Mouse (Mus musculus): ENCODE results near the gene Mapk12. TPM values are rescaled to one million over a fixed set of nuclear protein-coding genes. Genes with fewer than 3 reads are reported as not detected.
A peak's percentile ranks its signal among the peaks of the same experiment; 100 is the strongest.

The Mapk12 gene
- polyA plus RNA-seq, 1 experiment from 2014 or later = 20.7 TPM

DNA sequence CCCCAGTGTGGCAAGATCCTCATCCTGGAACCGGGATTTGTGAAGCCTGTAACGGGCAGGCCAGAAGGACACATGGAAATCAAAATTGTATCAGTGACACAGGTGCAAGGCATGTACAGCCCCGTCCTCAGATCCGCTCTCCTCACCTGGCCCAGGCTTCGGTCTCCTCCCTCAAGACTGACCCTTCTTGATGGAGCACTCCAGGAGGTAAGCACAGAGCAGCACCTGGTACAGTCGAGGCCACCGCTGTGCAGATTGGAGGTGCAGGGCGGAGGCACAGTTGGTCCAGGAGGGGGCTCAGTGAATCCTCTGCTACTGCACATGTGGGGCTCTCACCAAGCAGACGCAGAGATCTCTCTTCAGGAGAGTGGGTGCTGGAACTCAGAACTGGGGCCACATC, 15.2 kb downstream of the Mapk12 start:
- no peak overlapping the region for H3K4me3 ChIP-seq (ENCODE audit: low read depth, low read length)
- peaks cover 30% of the 10 kb centered on the region for H3K4me1 ChIP-seq (ENCODE audit: control insufficient read depth, insufficient read depth, low read length)
- H3K4me2 ChIP-seq = no peak overlapping the region
- no peak for ATAC-seq (replicated peaks; ENCODE audit: insufficient number of reproducible peaks, low FRiP score, low TSS enrichment)
- no peak overlapping the region for H3K9ac ChIP-seq (ENCODE audit: low read depth, low read length)
- no peak overlapping the region for H3K27ac ChIP-seq (ENCODE audit: low read depth, low read length)
- no peaks in the 10 kb centered on the region for H3K27me3 ChIP-seq (ENCODE audit: control insufficient read depth, insufficient read depth, low read length)
- 86% methylated on average over 9 of the region's 9 CpGs for WGBS (ENCODE audit: insufficient replicate concordance)
- H3K9me3 ChIP-seq (replicated peaks; ENCODE audit: control insufficient read depth, low read length) = no peaks in the 10 kb centered on the region
- H3K36me3 ChIP-seq (ENCODE audit: control insufficient read depth, insufficient read depth, low read length) = peaks cover 2% of the 10 kb centered on the region; the same call in 1 of the 2 replicates

GRCm38 (mm10) chr15:89124312-89124711, 16.2 kb downstream of the Mapk12 start:
- H3K36me3 ChIP-seq (ENCODE audit: control insufficient read depth, insufficient read depth, low read length) = 0 out of 2 replicates have a peak, but pooled peaks cover 2% of the 10 kb centered on the region
- WGBS (ENCODE audit: insufficient replicate concordance) = 90% methylated on average over 3 of the region's 3 CpGs
- no peak overlapping the region for H3K27ac ChIP-seq (ENCODE audit: low read depth, low read length)
- no peak overlapping the region for H3K4me2 ChIP-seq
- no peak overlapping the region for H3K9ac ChIP-seq (ENCODE audit: low read depth, low read length)
- H3K27me3 ChIP-seq (ENCODE audit: control insufficient read depth, insufficient read depth, low read length) = no peaks in the 10 kb centered on the region
- ATAC-seq (replicated peaks; ENCODE audit: insufficient number of reproducible peaks, low FRiP score, low TSS enrichment) = no peak
- H3K4me1 ChIP-seq (ENCODE audit: control insufficient read depth, insufficient read depth, low read length) = peaks cover 34% of the 10 kb centered on the region
- H3K9me3 ChIP-seq (replicated peaks; ENCODE audit: control insufficient read depth, low read length) = no peaks in the 10 kb centered on the region
- H3K4me3 ChIP-seq (ENCODE audit: low read depth, low read length) = no peak overlapping the region

GRCm38 (mm10) chr15:89123595-89123994, 16.9 kb downstream of the Mapk12 start:
- WGBS (ENCODE audit: insufficient replicate concordance) = 33% methylated on average over 11 of the region's 11 CpGs

DNA sequence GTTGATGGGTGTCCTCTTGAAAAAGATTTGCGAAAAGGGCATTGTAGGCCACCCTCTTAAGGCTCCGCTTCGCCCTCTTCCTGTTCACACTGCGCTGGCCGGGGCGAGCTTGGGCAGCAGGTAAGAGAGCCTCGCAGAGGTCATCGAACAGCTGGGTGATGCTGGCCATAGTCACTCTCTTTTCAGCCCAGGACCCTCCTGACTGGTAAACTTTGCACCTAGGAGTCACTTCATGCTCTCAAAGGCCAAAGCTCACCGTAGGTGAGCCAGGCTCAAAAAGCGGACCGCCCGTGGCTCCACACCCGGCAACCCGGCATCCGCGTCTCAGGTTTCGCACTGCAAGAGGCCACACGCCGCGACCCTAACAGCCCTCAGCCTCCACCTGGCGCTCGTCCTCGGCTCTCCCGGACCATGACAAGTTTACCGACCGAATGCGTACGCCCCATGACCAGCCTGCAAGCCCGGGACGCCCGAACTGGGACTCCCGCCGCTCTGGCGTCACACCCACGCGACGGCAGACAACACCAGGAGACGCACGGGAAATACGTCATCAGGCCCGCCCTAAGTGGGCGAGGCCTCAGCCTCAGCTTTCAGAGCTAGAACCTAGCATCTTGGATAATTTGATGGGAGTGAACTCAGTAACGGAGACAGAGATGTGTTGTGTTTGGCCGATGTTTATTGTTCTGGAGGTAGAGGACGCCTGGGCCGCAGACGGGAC, 17.7 kb downstream of the Mapk12 start, which contains the start of gene Tubgcp6:
TSS of gene Tubgcp6 (minus strand) at position 464 of the 718 bp plus-strand sequence.
- peak within 1 kb of the TSS; percentile 90 for H3K9ac ChIP-seq (ENCODE audit: low read depth, low read length)
- WGBS (ENCODE audit: insufficient replicate concordance) = under 1% methylated on average over 47 of the region's 47 CpGs

More at GRCm38 (mm10) chr15:89123595-89123994, 16.9 kb downstream of the Mapk12 start:
- Histone ChIP-seq H3K36me3 (ENCODE audit: control insufficient read depth, insufficient read depth, low read length) (0 out of 2 replicates have a peak, but pooled peaks cover 2% of the 10 kb centered on the region), H3K9me3 (replicated peaks; ENCODE audit: control insufficient read depth, low read length) (no peaks in the 10 kb centered on the region), H3K4me1 (ENCODE audit: control insufficient read depth, insufficient read depth, low read length) (peaks cover 31% of the 10 kb centered on the region), H3K4me3 (ENCODE audit: low read depth, low read length) (peak overlapping the region; percentile 95), H3K4me2 (peak overlapping the region; percentile 71), H3K9ac (ENCODE audit: low read depth, low read length) (peak overlapping the region; percentile 90), H3K27ac (ENCODE audit: low read depth, low read length) (peak overlapping the region; percentile 73), H3K27me3 (ENCODE audit: control insufficient read depth, insufficient read depth, low read length) (no peaks in the 10 kb centered on the region)
- no peak for ATAC-seq (replicated peaks; ENCODE audit: insufficient number of reproducible peaks, low FRiP score, low TSS enrichment)

DNA sequence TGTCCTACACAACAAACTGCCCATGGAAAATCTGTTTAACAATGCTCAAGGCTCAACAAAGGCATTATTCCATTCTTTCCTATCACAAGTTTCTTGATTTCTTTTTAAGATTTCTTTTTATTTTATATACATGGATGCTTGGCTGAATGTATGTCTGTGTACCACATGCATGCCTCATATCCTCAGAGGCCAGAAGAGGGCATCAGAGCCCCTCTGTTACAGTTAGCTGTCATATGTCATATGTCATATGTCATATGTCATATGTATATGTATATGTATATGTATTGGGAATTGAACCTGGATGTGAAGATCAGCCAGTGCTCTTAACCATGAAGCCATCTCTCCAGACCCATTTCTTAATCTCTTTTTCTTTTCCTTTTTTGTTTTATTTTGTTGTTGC, 22.5 kb downstream of the Mapk12 start:
- no peaks in the 10 kb centered on the region for H3K9me3 ChIP-seq (replicated peaks; ENCODE audit: control insufficient read depth, low read length)
- H3K4me1 ChIP-seq (ENCODE audit: control insufficient read depth, insufficient read depth, low read length) = peaks cover 20% of the 10 kb centered on the region
- no peak overlapping the region for H3K27ac ChIP-seq (ENCODE audit: low read depth, low read length)
- no peak overlapping the region for H3K4me2 ChIP-seq
- no peak for ATAC-seq (replicated peaks; ENCODE audit: insufficient number of reproducible peaks, low FRiP score, low TSS enrichment)
- peaks cover 13% of the 10 kb centered on the region for H3K36me3 ChIP-seq (ENCODE audit: control insufficient read depth, insufficient read depth, low read length)
- no peaks in the 10 kb centered on the region for H3K27me3 ChIP-seq (ENCODE audit: control insufficient read depth, insufficient read depth, low read length)
- no peak overlapping the region for H3K4me3 ChIP-seq (ENCODE audit: low read depth, low read length)
- no peak overlapping the region for H3K9ac ChIP-seq (ENCODE audit: low read depth, low read length)

More for the DNA sequence above, 17.7 kb downstream of the Mapk12 start, which contains the start of gene Tubgcp6:
- Histone ChIP-seq H3K4me1 (ENCODE audit: control insufficient read depth, insufficient read depth, low read length) (peaks cover 28% of the 10 kb centered on the region), H3K9me3 (replicated peaks; ENCODE audit: control insufficient read depth, low read length) (no peaks in the 10 kb centered on the region), H3K27me3 (ENCODE audit: control insufficient read depth, insufficient read depth, low read length) (no peaks in the 10 kb centered on the region), H3K36me3 (ENCODE audit: control insufficient read depth, insufficient read depth, low read length) (0 out of 2 replicates have a peak, but pooled peaks cover 2% of the 10 kb centered on the region), H3K27ac (ENCODE audit: low read depth, low read length) (peak within 1 kb of the TSS; percentile 73), H3K4me2 (peak within 1 kb of the TSS; percentile 71), H3K4me3 (ENCODE audit: low read depth, low read length) (peak within 1 kb of the TSS; percentile 95)
- peak; percentile 78 for ATAC-seq (replicated peaks; ENCODE audit: insufficient number of reproducible peaks, low FRiP score, low TSS enrichment)

GRCm38 (mm10) chr15:89110147-89110546, 30.4 kb downstream of the Mapk12 start:
- peaks cover 26% of the 10 kb centered on the region for H3K36me3 ChIP-seq (ENCODE audit: control insufficient read depth, insufficient read depth, low read length)
- no peaks in the 10 kb centered on the region for H3K27me3 ChIP-seq (ENCODE audit: control insufficient read depth, insufficient read depth, low read length)
- H3K9ac ChIP-seq (ENCODE audit: low read depth, low read length) = no peak overlapping the region
- H3K4me2 ChIP-seq = no peak overlapping the region
- no peak for ATAC-seq (replicated peaks; ENCODE audit: insufficient number of reproducible peaks, low FRiP score, low TSS enrichment)
- no peak overlapping the region for H3K4me3 ChIP-seq (ENCODE audit: low read depth, low read length)
- H3K9me3 ChIP-seq (replicated peaks; ENCODE audit: control insufficient read depth, low read length) = no peaks in the 10 kb centered on the region
- 78% methylated on average over 9 of the region's 9 CpGs for WGBS (ENCODE audit: insufficient replicate concordance)
- H3K4me1 ChIP-seq (ENCODE audit: control insufficient read depth, insufficient read depth, low read length) = no peaks in the 10 kb centered on the region
- no peak overlapping the region for H3K27ac ChIP-seq (ENCODE audit: low read depth, low read length)

- H3K36me3 ChIP-seq (ENCODE audit: control insufficient read depth, insufficient read depth, low read length) = peaks cover 42% of the 10 kb centered on the region
- WGBS (ENCODE audit: insufficient replicate concordance) = 100% methylated on average over 1 of the region's 1 CpGs
- H3K27ac ChIP-seq (ENCODE audit: low read depth, low read length) = no peak overlapping the region
Measured at GRCm38 (mm10) chr15:89106976-89107375, 33.5 kb downstream of the Mapk12 start.

GRCm38 (mm10) chr15:89106073-89106472, 34.4 kb downstream of the Mapk12 start:
- peaks cover 46% of the 10 kb centered on the region for H3K36me3 ChIP-seq (ENCODE audit: control insufficient read depth, insufficient read depth, low read length)
- 89% methylated on average over 13 of the region's 13 CpGs for WGBS (ENCODE audit: insufficient replicate concordance)
- H3K9ac ChIP-seq (ENCODE audit: low read depth, low read length) = no peak overlapping the region
- no peaks in the 10 kb centered on the region for H3K27me3 ChIP-seq (ENCODE audit: control insufficient read depth, insufficient read depth, low read length)
- H3K4me1 ChIP-seq (ENCODE audit: control insufficient read depth, insufficient read depth, low read length) = no peaks in the 10 kb centered on the region
- no peaks in the 10 kb centered on the region for H3K9me3 ChIP-seq (replicated peaks; ENCODE audit: control insufficient read depth, low read length)
- H3K27ac ChIP-seq (ENCODE audit: low read depth, low read length) = no peak overlapping the region
- H3K4me3 ChIP-seq (ENCODE audit: low read depth, low read length) = no peak overlapping the region
- no peak for ATAC-seq (replicated peaks; ENCODE audit: insufficient number of reproducible peaks, low FRiP score, low TSS enrichment)
- H3K4me2 ChIP-seq = no peak overlapping the region

More at GRCm38 (mm10) chr15:89106976-89107375, 33.5 kb downstream of the Mapk12 start:
- H3K27me3 ChIP-seq (ENCODE audit: control insufficient read depth, insufficient read depth, low read length) = no peaks in the 10 kb centered on the region
- H3K4me3 ChIP-seq (ENCODE audit: low read depth, low read length) = no peak overlapping the region
- H3K9ac ChIP-seq (ENCODE audit: low read depth, low read length) = no peak overlapping the region
- no peaks in the 10 kb centered on the region for H3K9me3 ChIP-seq (replicated peaks; ENCODE audit: control insufficient read depth, low read length)
- no peaks in the 10 kb centered on the region for H3K4me1 ChIP-seq (ENCODE audit: control insufficient read depth, insufficient read depth, low read length)
- ATAC-seq (replicated peaks; ENCODE audit: insufficient number of reproducible peaks, low FRiP score, low TSS enrichment) = no peak
- H3K4me2 ChIP-seq = no peak overlapping the region

- H3K9ac ChIP-seq (ENCODE audit: low read depth, low read length) = no peak overlapping the region
- ATAC-seq (replicated peaks; ENCODE audit: insufficient number of reproducible peaks, low FRiP score, low TSS enrichment) = no peak
- H3K4me1 ChIP-seq (ENCODE audit: control insufficient read depth, insufficient read depth, low read length) = no peaks in the 10 kb centered on the region
- WGBS (ENCODE audit: insufficient replicate concordance) = 91% methylated on average over 8 of the region's 8 CpGs
- no peak overlapping the region for H3K27ac ChIP-seq (ENCODE audit: low read depth, low read length)
- no peak overlapping the region for H3K4me2 ChIP-seq
- no peaks in the 10 kb centered on the region for H3K9me3 ChIP-seq (replicated peaks; ENCODE audit: control insufficient read depth, low read length)
- no peak overlapping the region for H3K4me3 ChIP-seq (ENCODE audit: low read depth, low read length)
- no peaks in the 10 kb centered on the region for H3K27me3 ChIP-seq (ENCODE audit: control insufficient read depth, insufficient read depth, low read length)
- peaks cover 49% of the 10 kb centered on the region for H3K36me3 ChIP-seq (ENCODE audit: control insufficient read depth, insufficient read depth, low read length)
Measured at GRCm38 (mm10) chr15:89104425-89104824, 36.1 kb downstream of the Mapk12 start.
